Mouse (Mus musculus) olfactory bulb, adult 2 months (tissue): ENCODE results near the gene Zfp536. TPM values are rescaled to one million over a fixed set of nuclear protein-coding genes. Genes with fewer than 3 reads are reported as not detected.
"Not testable (repeated sequence)": the region's sequence is repeated elsewhere in the genome, so short reads cannot be mapped to it uniquely, and the experiment has no call there.

Source experiments
- H3K27ac ChIP-seq: fragments of 200-500 bp; 2 replicates; pipeline ENCODE4 v1.5.1; 2012; ENCODE audit warnings: low read depth, low read length; ENCODE audit not compliant: insufficient read depth
- H3K4me1 ChIP-seq: fragments of 200-500 bp; 2 replicates; pipeline ENCODE4 v1.6.1; 2012; ENCODE audit warnings: low read length; ENCODE audit not compliant: control insufficient read depth, insufficient read depth
- H3K4me3 ChIP-seq: fragments of 200-500 bp; 2 replicates; pipeline ENCODE4 v1.5.1; 2012; ENCODE audit warnings: mild to moderate bottlenecking, low read depth, low read length, moderate library complexity; ENCODE audit not compliant: insufficient read depth
- CTCF ChIP-seq: fragments of 200-500 bp; IDR thresholded peaks from 2 replicates; pipeline ENCODE4 v1.5.1; 2012; ENCODE audit warnings: low read depth, mild to moderate bottlenecking, low read length, moderate library complexity; ENCODE audit not compliant: insufficient read depth
- POLR2A ChIP-seq: fragments of 200-500 bp; IDR thresholded peaks from 2 replicates; pipeline ENCODE4 v1.6.1; 2012; ENCODE audit warnings: mild to moderate bottlenecking, low read depth, low read length, moderate library complexity; ENCODE audit not compliant: insufficient read depth
- WGBS: fragments of 180-500 bp; shearing (Covaris S2); methylation state at CpG from one replicate; pipeline ENCODE4 v1.1.7; 2018; 5-methylcytosine and 5-hydroxymethylcytosine counted together
- polyA plus RNA-seq: library from polyadenylated mRNA; stranded (reverse); fragments of >200 nt; gene quantifications from 2 replicates; pipeline ENCODE4 v1.2.4, GENCODE M21; 2012; ENCODE audit warnings: low replicate concordance; ENCODE audit not compliant: missing spikeins, insufficient read depth, insufficient read length

Zfp536 gene
- polyA plus RNA-seq, 1 experiment, result not detected

GRCm38 (mm10) chr7:37624759-37625340 is 148.6 kb downstream of the Zfp536 start:
- TF ChIP-seq POLR2A (no peak), CTCF (no peak)
- no peak overlapping the region for H3K27ac ChIP-seq
- WGBS, result 3% methylated on average over 20 of the region's 20 CpGs
- H3K4me1 ChIP-seq, result peaks cover 14% of the 10 kb centered on the region; the same call in 1 of the 2 replicates
- H3K4me3 ChIP-seq, result peak overlapping the region; percentile 58

GRCm38 (mm10) chr7:37623903-37624758 is 149.3 kb downstream of the Zfp536 start:
- no peak overlapping the region for H3K27ac ChIP-seq
- WGBS, result under 1% methylated on average over 62 of the region's 62 CpGs
- H3K4me3 ChIP-seq, result peak overlapping the region; percentile 58
- peaks cover 14% of the 10 kb centered on the region; the same call in 1 of the 2 replicates for H3K4me1 ChIP-seq
- TF ChIP-seq CTCF (no peak), POLR2A (no peak)

- H3K4me3 ChIP-seq, result no peak overlapping the region
- TF ChIP-seq CTCF, result no peak
- TF ChIP-seq POLR2A, result no peak
- H3K27ac ChIP-seq, result no peak overlapping the region
- H3K4me1 ChIP-seq, result peaks cover 4% of the 10 kb centered on the region; the same call in 1 of the 2 replicates
- WGBS, result 58% methylated on average over 7 of the region's 7 CpGs
These were observed 154.2 kb downstream of the Zfp536 start for GRCm38 (mm10) chr7:37619254-37619653.

GRCm38 (mm10) chr7:37617880-37618279 is 155.6 kb downstream of the Zfp536 start:
- Histone ChIP-seq H3K4me1 (no peaks in the 10 kb centered on the region), H3K4me3 (no peak overlapping the region), H3K27ac (no peak overlapping the region)
- WGBS, result 91% methylated on average over 2 of the region's 2 CpGs
- TF ChIP-seq CTCF, result no peak
- no peak for TF ChIP-seq POLR2A

GRCm38 (mm10) chr7:37615932-37616331 is 157.5 kb downstream of the Zfp536 start:
- TF ChIP-seq CTCF, result no peak
- no peak for TF ChIP-seq POLR2A
- H3K4me1 ChIP-seq, result no peaks in the 10 kb centered on the region
- no peak overlapping the region for H3K4me3 ChIP-seq
- no peak overlapping the region for H3K27ac ChIP-seq
- 89% methylated on average over 4 of the region's 4 CpGs for WGBS

- H3K4me1 ChIP-seq, result no peaks in the 10 kb centered on the region
- 74% methylated on average over 10 of the region's 10 CpGs for WGBS
- H3K27ac ChIP-seq, result no peak overlapping the region
- H3K4me3 ChIP-seq, result no peak overlapping the region
- TF ChIP-seq CTCF (no peak), POLR2A (no peak)
These were observed 159.1 kb downstream of the Zfp536 start for GRCm38 (mm10) chr7:37614381-37614780.

- TF ChIP-seq POLR2A, result no peak
- TF ChIP-seq CTCF, result no peak
- Histone ChIP-seq H3K4me3 (no peak overlapping the region), H3K27ac (no peak overlapping the region), H3K4me1 (no peaks in the 10 kb centered on the region)
- WGBS, result 85% methylated on average over 14 of the region's 14 CpGs
These were observed 164.9 kb downstream of the Zfp536 start for GRCm38 (mm10) chr7:37608556-37608955.

GRCm38 (mm10) chr7:37607906-37608305 is 165.5 kb downstream of the Zfp536 start:
- WGBS, result 91% methylated on average over 6 of the region's 6 CpGs
- no peak for TF ChIP-seq POLR2A
- TF ChIP-seq CTCF, result no peak
- H3K4me1 ChIP-seq, result no peaks in the 10 kb centered on the region
- H3K27ac ChIP-seq, result no peak overlapping the region
- no peak overlapping the region for H3K4me3 ChIP-seq

GRCm38 (mm10) chr7:37606472-37606871 is 167.0 kb downstream of the Zfp536 start:
- no peaks in the 10 kb centered on the region for H3K4me1 ChIP-seq
- 90% methylated on average over 5 of the region's 5 CpGs for WGBS
- no peak overlapping the region for H3K4me3 ChIP-seq
- TF ChIP-seq POLR2A (no peak), CTCF (no peak)
- H3K27ac ChIP-seq, result no peak overlapping the region

- H3K27ac ChIP-seq, H3K4me1 ChIP-seq, H3K4me3 ChIP-seq: not testable (repeated sequence)
These were observed 169.9 kb downstream of the Zfp536 start for GRCm38 (mm10) chr7:37603525-37603909.
